Mouse (Mus musculus): Measurements from ENCODE around the gene Mta2.
"Not testable (repeated sequence)": the region's sequence is repeated elsewhere in the genome, so short reads cannot be mapped to it uniquely, and the experiment has no call there.

The Mta2 gene

DNA sequence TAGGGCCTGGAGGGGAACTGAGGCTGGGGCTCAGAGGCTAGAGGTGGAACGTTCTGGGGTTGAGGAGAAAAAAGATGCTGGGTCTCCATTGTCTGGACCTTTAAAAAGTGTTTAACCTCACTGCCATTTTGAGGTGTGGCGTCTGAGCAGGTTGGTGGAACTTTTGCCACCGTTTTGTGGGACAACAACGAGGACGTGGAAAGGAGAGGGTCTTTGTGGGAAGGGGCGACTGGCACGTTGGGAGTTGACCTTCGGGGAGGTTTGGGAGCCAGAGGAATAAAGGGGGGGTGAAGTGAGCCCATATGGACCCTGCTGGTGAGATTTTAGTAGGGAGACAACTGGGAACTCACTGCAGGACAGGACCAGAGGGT, 25.7 kb downstream of the Mta2 start:
- DNase-seq (ENCODE audit: low spot score) = no peak

DNA sequence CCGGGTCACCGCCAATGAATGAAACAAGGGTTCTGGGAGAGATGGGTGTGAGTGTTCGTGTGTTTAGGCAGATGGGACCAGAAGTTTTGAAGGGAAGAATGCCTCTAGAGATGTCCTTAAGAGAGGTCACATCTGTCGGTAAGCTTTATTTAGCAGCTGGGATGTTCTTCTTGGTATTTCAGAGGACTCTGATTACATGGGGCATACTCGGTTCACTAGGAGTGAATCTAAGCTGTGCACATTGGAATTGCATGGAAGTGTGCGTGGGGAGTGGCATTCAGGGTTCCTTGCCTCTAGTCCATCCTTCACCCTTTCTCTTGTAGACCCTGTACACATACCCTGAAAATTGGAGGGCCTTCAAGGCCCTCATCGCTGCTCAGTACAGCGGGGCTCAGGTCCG, 26.2 kb downstream of the Mta2 start:
- no peak for DNase-seq (ENCODE audit: low spot score)

DNA sequence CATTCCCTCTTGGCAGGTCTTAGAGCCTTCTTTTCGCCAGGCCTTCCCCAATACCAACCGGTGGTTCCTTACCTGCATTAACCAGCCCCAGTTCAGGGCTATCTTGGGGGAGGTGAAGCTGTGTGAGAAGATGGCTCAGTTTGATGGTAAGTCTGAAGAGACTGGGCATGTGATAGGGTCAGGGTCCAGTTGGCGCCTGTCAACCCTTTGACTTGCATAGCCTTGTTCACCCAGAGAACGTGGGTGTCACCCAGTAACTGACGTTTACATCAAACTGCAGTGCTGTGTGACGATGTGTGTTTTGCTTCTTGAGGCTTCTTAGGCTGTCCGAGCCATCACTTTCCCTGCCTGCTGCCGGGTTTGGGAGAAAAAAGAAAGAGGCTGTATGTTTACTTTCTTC, 30.8 kb downstream of the Mta2 start:
- not testable (repeated sequence) for DNase-seq (ENCODE audit: low spot score)

- no peak for DNase-seq (ENCODE audit: low spot score)
These were observed 33.0 kb downstream of the Mta2 start for GRCm38 (mm10) chr19:8974638-8975037.

GRCm38 (mm10) chr19:8975491-8975890, 33.8 kb downstream of the Mta2 start:
- no peak for DNase-seq (ENCODE audit: low spot score)

GRCm38 (mm10) chr19:8976535-8976934, 34.9 kb downstream of the Mta2 start:
- peak; percentile 60 for DNase-seq (ENCODE audit: low spot score)

GRCm38 (mm10) chr19:8980771-8981170, 39.1 kb downstream of the Mta2 start:
- DNase-seq (ENCODE audit: low spot score) = peak; percentile 26

GRCm38 (mm10) chr19:8981450-8982168, 39.9 kb downstream of the Mta2 start:
- DNase-seq (ENCODE audit: low spot score) = no peak

DNA sequence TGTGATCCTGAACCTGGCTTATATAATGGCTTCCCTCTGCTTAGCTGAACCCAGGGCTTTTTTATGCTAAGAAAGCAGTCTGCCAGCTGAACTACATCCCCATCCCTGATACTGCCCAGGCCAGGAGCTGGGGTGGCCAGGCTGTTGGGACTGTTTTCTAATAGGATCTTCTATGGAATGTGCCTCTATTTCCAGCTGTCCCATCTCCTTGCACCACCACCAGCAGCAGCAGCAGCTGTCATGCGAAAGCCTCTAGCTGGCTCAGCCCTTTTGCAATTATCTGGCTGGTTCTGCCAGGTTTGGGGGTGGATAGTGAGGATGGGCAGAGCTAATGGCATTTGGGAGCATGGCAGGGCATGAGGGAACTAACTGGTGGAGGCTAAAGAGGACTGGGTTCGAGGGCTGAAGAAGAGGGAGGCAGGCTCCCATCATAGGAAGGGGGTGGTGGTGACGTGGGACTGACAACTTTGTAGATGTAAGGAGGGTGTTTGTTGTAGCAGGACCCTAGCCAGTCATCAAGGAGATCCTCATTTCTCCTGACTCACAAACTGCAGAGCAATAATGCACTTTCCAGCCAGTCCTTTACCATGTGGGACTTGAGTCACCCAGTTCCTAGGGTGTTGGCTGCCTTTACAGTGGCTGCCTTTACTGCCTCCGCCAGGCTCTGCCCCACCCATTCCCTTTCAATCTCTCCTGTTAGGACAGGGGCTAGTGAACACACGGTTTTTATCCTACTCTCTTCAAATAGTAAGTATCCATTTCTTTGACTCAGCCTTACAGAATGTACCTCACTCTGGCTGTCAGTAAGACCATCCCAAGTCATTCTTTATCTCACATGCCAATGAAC, 40.9 kb downstream of the Mta2 start:
- DNase-seq (ENCODE audit: low spot score) = no peak

GRCm38 (mm10) chr19:8983150-8983650, 41.5 kb downstream of the Mta2 start:
- DNase-seq (ENCODE audit: low spot score) = no peak

- peak; percentile 95 for DNase-seq (ENCODE audit: low spot score)
These were observed 42.7 kb downstream of the Mta2 start for GRCm38 (mm10) chr19:8984255-8984868.

- no peak for DNase-seq (ENCODE audit: low spot score)
These were observed 44.2 kb downstream of the Mta2 start for GRCm38 (mm10) chr19:8985891-8986290.

GRCm38 (mm10) chr19:8987816-8988215, 46.1 kb downstream of the Mta2 start:
- DNase-seq (ENCODE audit: low spot score) = no peak

DNA sequence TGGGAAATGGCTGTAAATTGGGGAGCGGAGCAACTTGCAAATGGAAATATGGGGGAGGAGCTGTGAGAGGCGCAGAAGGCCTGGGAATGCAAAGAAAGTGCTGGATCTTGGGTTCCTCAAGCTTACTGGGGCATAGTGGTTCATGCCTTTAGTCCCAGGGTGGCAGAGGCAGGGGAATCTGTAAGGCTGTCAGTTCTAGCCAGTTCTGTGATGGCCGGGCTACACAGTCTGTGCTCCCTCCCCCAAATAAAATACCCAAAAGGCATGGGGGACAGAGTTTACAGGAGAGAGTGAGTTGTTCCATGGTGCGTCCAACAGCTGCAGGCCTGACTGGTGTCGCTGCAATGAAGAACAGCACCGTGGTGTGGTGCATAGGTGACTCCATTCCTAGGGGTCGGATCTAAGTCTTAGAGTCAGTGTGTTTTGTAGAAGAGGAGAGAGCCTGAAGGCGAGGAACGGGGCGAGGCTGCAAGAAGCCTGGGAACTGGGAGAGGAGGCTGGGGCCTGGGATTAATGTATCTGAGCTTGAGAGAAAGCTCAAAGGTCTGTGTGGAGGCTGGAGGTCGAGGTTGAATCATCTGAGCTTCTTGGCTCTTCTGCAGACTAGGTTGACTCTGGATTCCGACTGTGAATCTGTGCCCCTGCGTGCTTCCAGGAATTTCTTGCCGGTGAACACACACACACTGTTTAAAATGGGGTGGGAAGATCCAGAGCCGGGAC, 46.8 kb downstream of the Mta2 start:
- no peak for DNase-seq (ENCODE audit: low spot score)

GRCm38 (mm10) chr19:8989066-8989566, 47.4 kb downstream of the Mta2 start, which contains the start of gene Ahnak:
TSS of gene Ahnak (plus strand) at chr19:8989284.
- DNase-seq (ENCODE audit: low spot score) = peak; percentile 35

- DNase-seq (ENCODE audit: low spot score) = peak; percentile 62
These were observed 48.1 kb downstream of the Mta2 start for GRCm38 (mm10) chr19:8989567-8990431.

GRCm38 (mm10) chr19:8990432-8991102, 48.9 kb downstream of the Mta2 start:
- DNase-seq (ENCODE audit: low spot score) = peak; percentile 40

- no peak for DNase-seq (ENCODE audit: low spot score)
These were observed 49.7 kb downstream of the Mta2 start for GRCm38 (mm10) chr19:8991245-8991870.

GRCm38 (mm10) chr19:8991871-8992735, 50.4 kb downstream of the Mta2 start:
- DNase-seq (ENCODE audit: low spot score) = no peak

All from T-cell, adult 2 months (primary cell).